Mouse (Mus musculus) liver, embryonic 13.5 days (tissue): ENCODE data around the gene Aaed1. TPM values are rescaled to one million over a fixed set of nuclear protein-coding genes. Genes with fewer than 3 reads are reported as not detected.

Experiments used
- ATAC-seq: fragments of 200-750 bp; cut with Nextera tagmentation; 2 replicates; pipeline ENCODE4 v1.8.0; 2017; ENCODE audit warnings: low read depth, mild to moderate bottlenecking, moderate number of reproducible peaks, moderate library complexity
- DNase-seq: peaks from one replicate; pipeline ENCODE4 v3.0.0; 2022
- H3K27ac ChIP-seq: fragments of 300-500 bp; sonication (generic); 2 replicates; pipeline ENCODE4 v1.5.1; 2015; ENCODE audit warnings: moderate library complexity, mild to moderate bottlenecking, inconsistent platforms
- H3K27me3 ChIP-seq: fragments of 300-500 bp; sonication (generic); 2 replicates; pipeline ENCODE4 v1.6.1; 2015; ENCODE audit warnings: mild to moderate bottlenecking, inconsistent platforms
- H3K36me3 ChIP-seq: fragments of 300-500 bp; sonication (generic); 2 replicates; pipeline ENCODE4 v1.6.1; 2015; ENCODE audit warnings: mild to moderate bottlenecking, inconsistent platforms
- H3K4me1 ChIP-seq: fragments of 300-500 bp; sonication (generic); replicated peaks from 2 replicates; pipeline ENCODE4 v1.6.1; 2015; ENCODE audit warnings: inconsistent platforms
- H3K4me2 ChIP-seq: fragments of 300-500 bp; sonication (generic); 2 replicates; pipeline ENCODE4 v1.6.1; 2015; ENCODE audit warnings: inconsistent platforms, mild to moderate bottlenecking, moderate library complexity
- H3K4me3 ChIP-seq: fragments of 300-500 bp; sonication (generic); replicated peaks from 2 replicates; pipeline ENCODE4 v1.5.1; 2015; ENCODE audit warnings: mild to moderate bottlenecking, inconsistent platforms
- H3K9ac ChIP-seq: fragments of 300-500 bp; sonication (generic); 2 replicates; pipeline ENCODE4 v1.6.1; 2015; ENCODE audit warnings: mild to moderate bottlenecking, inconsistent platforms
- H3K9me3 ChIP-seq: fragments of 300-500 bp; sonication (generic); replicated peaks from 2 replicates; pipeline ENCODE4 v1.6.1; 2016; ENCODE audit warnings: inconsistent platforms
- WGBS: fragments of 180-500 bp; shearing (Covaris S2); methylation state at CpG from one replicate; pipeline ENCODE4 v1.1.7; 2015; ENCODE audit not compliant: insufficient replicate concordance; 5-methylcytosine and 5-hydroxymethylcytosine counted together
- polyA plus RNA-seq: library from polyadenylated mRNA; unstranded; fragments of >200 nt; fragmentation: Nextera tagmentation; extraction: Ambion mirVana; gene quantifications from 2 replicates; pipeline ENCODE4 v1.2.1, GENCODE M21; 2015

The Aaed1 gene
- polyA plus RNA-seq, 1 experiment from 2014 or later: 21.6 TPM

- no peak for ATAC-seq
- Histone ChIP-seq H3K9me3 (no peaks in the 10 kb centered on the region), H3K4me1 (peaks cover 51% of the 10 kb centered on the region), H3K27ac (no peak overlapping the region), H3K9ac (no peak overlapping the region), H3K4me3 (no peak overlapping the region), H3K4me2 (peak overlapping the region; percentile 89; the same call in 1 of the 2 replicates), H3K27me3 (no peaks in the 10 kb centered on the region), H3K36me3 (peaks cover 20% of the 10 kb centered on the region)
- no peak for DNase-seq
- WGBS: 39% methylated on average over 5 of the region's 5 CpGs
Observed at GRCm38 (mm10) chr13:64309036-64309435, 3.5 kb downstream of the Aaed1 start.

GRCm38 (mm10) chr13:64307508-64307907 lies 5.0 kb downstream of the Aaed1 start:
- ATAC-seq: no peak
- no peak for DNase-seq
- H3K4me1 ChIP-seq: peaks cover 42% of the 10 kb centered on the region
- 70% methylated on average over 5 of the region's 5 CpGs for WGBS
- no peaks in the 10 kb centered on the region for H3K9me3 ChIP-seq
- no peak overlapping the region for H3K27ac ChIP-seq
- H3K27me3 ChIP-seq: no peaks in the 10 kb centered on the region
- peaks cover 26% of the 10 kb centered on the region for H3K36me3 ChIP-seq
- no peak overlapping the region for H3K4me3 ChIP-seq
- H3K9ac ChIP-seq: no peak overlapping the region
- H3K4me2 ChIP-seq: no peak overlapping the region

- Histone ChIP-seq H3K27me3 (no peaks in the 10 kb centered on the region), H3K4me2 (no peak overlapping the region), H3K9me3 (no peaks in the 10 kb centered on the region), H3K9ac (no peak overlapping the region), H3K4me3 (no peak overlapping the region), H3K4me1 (peaks cover 33% of the 10 kb centered on the region), H3K36me3 (peaks cover 26% of the 10 kb centered on the region), H3K27ac (no peak overlapping the region)
- ATAC-seq (no peak), DNase-seq (peak; percentile 22)
- 63% methylated on average over 3 of the region's 3 CpGs for WGBS
Observed at GRCm38 (mm10) chr13:64306078-64306477, 6.4 kb downstream of the Aaed1 start.

GRCm38 (mm10) chr13:64299069-64299468 lies 13.4 kb downstream of the Aaed1 start:
- Histone ChIP-seq H3K36me3 (peaks cover 15% of the 10 kb centered on the region), H3K4me2 (no peak overlapping the region), H3K4me1 (0 out of 2 replicates have a peak, but pooled peaks cover 3% of the 10 kb centered on the region), H3K9me3 (no peaks in the 10 kb centered on the region), H3K4me3 (no peak overlapping the region), H3K9ac (no peak overlapping the region), H3K27ac (no peak overlapping the region), H3K27me3 (no peaks in the 10 kb centered on the region)
- WGBS: 87% methylated on average over 1 of the region's 1 CpGs
- ATAC-seq (no peak), DNase-seq (no peak)

GRCm38 (mm10) chr13:64286791-64287190 lies 25.7 kb downstream of the Aaed1 start:
- Histone ChIP-seq H3K4me3 (no peak overlapping the region), H3K36me3 (no peaks in the 10 kb centered on the region), H3K4me2 (no peak overlapping the region), H3K27me3 (no peaks in the 10 kb centered on the region), H3K4me1 (0 out of 2 replicates have a peak, but pooled peaks cover 3% of the 10 kb centered on the region), H3K9me3 (peaks cover 5% of the 10 kb centered on the region), H3K9ac (no peak overlapping the region), H3K27ac (no peak overlapping the region)
- WGBS: 54% methylated on average over 4 of the region's 4 CpGs
- ATAC-seq: no peak
- no peak for DNase-seq

- DNase-seq (no peak), ATAC-seq (no peak)
- WGBS: 63% methylated on average over 4 of the region's 4 CpGs
- H3K9me3 ChIP-seq: peaks cover 5% of the 10 kb centered on the region
- H3K4me2 ChIP-seq: no peak overlapping the region
- H3K36me3 ChIP-seq: no peaks in the 10 kb centered on the region
- H3K27me3 ChIP-seq: no peaks in the 10 kb centered on the region
- H3K27ac ChIP-seq: no peak overlapping the region
- no peak overlapping the region for H3K9ac ChIP-seq
- H3K4me1 ChIP-seq: 0 out of 2 replicates have a peak, but pooled peaks cover 3% of the 10 kb centered on the region
- no peak overlapping the region for H3K4me3 ChIP-seq
Observed at GRCm38 (mm10) chr13:64286321-64286720, 26.2 kb downstream of the Aaed1 start.

- 0 out of 2 replicates have a peak, but pooled peaks cover 3% of the 10 kb centered on the region for H3K4me1 ChIP-seq
- no peak overlapping the region for H3K9ac ChIP-seq
- no peak overlapping the region for H3K4me2 ChIP-seq
- DNase-seq: no peak
- no peak overlapping the region for H3K27ac ChIP-seq
- peaks cover 5% of the 10 kb centered on the region for H3K9me3 ChIP-seq
- H3K27me3 ChIP-seq: no peaks in the 10 kb centered on the region
- no peak for ATAC-seq
- 75% methylated on average over 2 of the region's 2 CpGs for WGBS
- no peak overlapping the region for H3K4me3 ChIP-seq
- no peaks in the 10 kb centered on the region for H3K36me3 ChIP-seq
Observed at GRCm38 (mm10) chr13:64284676-64285075, 27.8 kb downstream of the Aaed1 start.

GRCm38 (mm10) chr13:64280940-64281339 lies 31.6 kb downstream of the Aaed1 start:
- H3K4me3 ChIP-seq: no peak overlapping the region
- peaks cover 5% of the 10 kb centered on the region for H3K9me3 ChIP-seq
- ATAC-seq: no peak
- 54% methylated on average over 5 of the region's 5 CpGs for WGBS
- H3K36me3 ChIP-seq: no peaks in the 10 kb centered on the region
- H3K9ac ChIP-seq: no peak overlapping the region
- no peaks in the 10 kb centered on the region for H3K27me3 ChIP-seq
- peaks cover 2% of the 10 kb centered on the region for H3K4me1 ChIP-seq
- H3K27ac ChIP-seq: no peak overlapping the region
- H3K4me2 ChIP-seq: no peak overlapping the region
- DNase-seq: no peak

GRCm38 (mm10) chr13:64275754-64276127 lies 36.8 kb downstream of the Aaed1 start:
- Histone ChIP-seq H3K27me3 (peaks cover 46% of the 10 kb centered on the region), H3K4me2 (peak overlapping the region; percentile 98), H3K9ac (peak overlapping the region; percentile 69; the same call in 1 of the 2 replicates), H3K27ac (no peak overlapping the region), H3K4me3 (peak overlapping the region; percentile 73), H3K36me3 (no peaks in the 10 kb centered on the region), H3K4me1 (peaks cover 25% of the 10 kb centered on the region), H3K9me3 (no peaks in the 10 kb centered on the region)
- peak; percentile 8 for DNase-seq
- WGBS: 9% methylated on average over 9 of the region's 9 CpGs
- peak; percentile 49 for ATAC-seq

GRCm38 (mm10) chr13:64274879-64275753 lies 37.4 kb downstream of the Aaed1 start, which contains the start of gene Cdc14b:
Gene Cdc14b (minus strand): TSS chr13:64275290.
- Histone ChIP-seq H3K27ac (no peak within 1 kb of the TSS), H3K9me3 (no peaks in the 10 kb centered on the region), H3K4me1 (peaks cover 25% of the 10 kb centered on the region), H3K36me3 (no peaks in the 10 kb centered on the region), H3K4me3 (peak within 1 kb of the TSS; percentile 73), H3K27me3 (peaks cover 48% of the 10 kb centered on the region), H3K4me2 (peak within 1 kb of the TSS; percentile 98), H3K9ac (peak within 1 kb of the TSS; percentile 69)
- ATAC-seq: peak; percentile 87
- WGBS: under 1% methylated on average over 57 of the region's 57 CpGs
- peak; percentile 68 for DNase-seq

GRCm38 (mm10) chr13:64273891-64274844 lies 38.3 kb downstream of the Aaed1 start:
- Histone ChIP-seq H3K4me2 (peak overlapping the region; percentile 98), H3K9ac (peak overlapping the region; percentile 69), H3K9me3 (no peaks in the 10 kb centered on the region), H3K36me3 (no peaks in the 10 kb centered on the region), H3K27me3 (peaks cover 48% of the 10 kb centered on the region), H3K4me3 (peak overlapping the region; percentile 73), H3K27ac (no peak overlapping the region), H3K4me1 (peaks cover 25% of the 10 kb centered on the region)
- DNase-seq (peak; percentile 13), ATAC-seq (peak; percentile 51)
- WGBS: under 1% methylated on average over 82 of the region's 95 CpGs
